In the genomic region with DNA sequence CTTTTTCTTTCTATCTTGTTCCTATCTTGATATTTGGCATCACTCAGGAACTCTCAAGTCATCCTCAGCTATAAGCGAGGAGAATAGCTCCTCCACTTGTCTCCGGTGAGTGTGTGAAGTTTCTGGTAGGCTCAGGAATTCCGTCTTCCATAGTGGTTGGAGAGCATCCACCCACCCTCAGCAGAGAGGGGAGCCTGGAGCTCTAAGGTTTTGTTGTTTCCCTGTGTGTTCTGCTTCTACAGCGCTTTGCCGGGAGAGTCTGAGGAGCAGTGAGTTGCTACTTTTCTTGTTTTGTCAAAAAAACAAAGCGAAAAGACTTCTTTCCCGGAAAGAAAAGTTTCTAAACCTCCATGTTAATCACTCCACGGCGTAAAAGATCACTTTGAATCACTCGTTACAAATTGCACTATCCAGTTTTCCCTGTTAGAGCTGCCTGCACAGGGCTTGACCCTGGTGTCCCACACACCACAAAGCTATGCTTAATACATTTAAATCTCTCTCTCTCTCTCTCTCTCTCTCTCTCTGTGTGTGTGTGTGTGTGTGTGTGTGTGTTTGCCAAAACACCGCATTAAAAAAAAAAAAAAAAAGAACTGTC, we compare ENCODE assay signal across 8 mouse cellular contexts. TPM values are rescaled to one million over a fixed set of nuclear protein-coding genes. Genes with fewer than 3 reads are reported as not detected.
DNase-seq lines count a peak whose midpoint lies in the region; ATAC-seq lines count a peak whose summit lies in the region.

No protein-coding gene starts in this region.

- H3K27ac ChIP-seq in embryonic facial prominence, embryonic 11.5 days (replicated peaks; ENCODE audit: low read depth, low read length), result no peak overlapping the region
- H3K27ac ChIP-seq in neural tube, embryonic 11.5 days (ENCODE audit: low read depth, low read length), result no peak overlapping the region

- ATAC-seq in embryonic facial prominence, embryonic 11.5 days (replicated peaks; ENCODE audit: insufficient number of reproducible peaks, low FRiP score, low TSS enrichment, low read depth), result no peak
- ATAC-seq in neural tube, embryonic 11.5 days (ENCODE audit: insufficient read depth, low FRiP score, low TSS enrichment), result no peak

- peak overlapping the region; percentile 61 for H3K4me3 ChIP-seq in embryonic facial prominence, embryonic 11.5 days (ENCODE audit: low read depth, low read length)
- H3K4me3 ChIP-seq in neural tube, embryonic 11.5 days (ENCODE audit: low read depth, low read length), result peak overlapping the region; percentile 71

- no peaks in the 10 kb centered on the region for H3K4me1 ChIP-seq in embryonic facial prominence, embryonic 11.5 days (ENCODE audit: control insufficient read depth, insufficient read depth, low read length)
- H3K4me1 ChIP-seq in neural tube, embryonic 11.5 days (ENCODE audit: control insufficient read depth, insufficient read depth, low read length), result no peaks in the 10 kb centered on the region

- H3K4me2 ChIP-seq in embryonic facial prominence, embryonic 11.5 days (ENCODE audit: low read depth, low read length), result peak overlapping the region; percentile 95
- peak overlapping the region; percentile 74 for H3K4me2 ChIP-seq in neural tube, embryonic 11.5 days (ENCODE audit: low read depth)

- intact Hi-C loops in heart, postnatal 14 days (cut with DNase I), result loop anchor here (2.0 to 10.0 kb wide), 2 partner anchors 193 to 397 kb away; no protein-coding TSS in a partner anchor

- no peaks in the 10 kb centered on the region for H3K9me3 ChIP-seq in embryonic facial prominence, embryonic 11.5 days (replicated peaks; ENCODE audit: control insufficient read depth, low read length)
- H3K9me3 ChIP-seq in neural tube, embryonic 11.5 days (ENCODE audit: control insufficient read depth, low read length), result no peaks in the 10 kb centered on the region

- H3K9ac ChIP-seq in embryonic facial prominence, embryonic 11.5 days (replicated peaks; ENCODE audit: low read length), result peak overlapping the region; percentile 32; the same call in 1 of the 2 replicates
- peak overlapping the region; percentile 89 for H3K9ac ChIP-seq in neural tube, embryonic 11.5 days (ENCODE audit: low read length)

- 6% methylated on average over 11 of the region's 11 CpGs for WGBS in embryonic facial prominence, embryonic 11.5 days
- WGBS in neural tube, embryonic 11.5 days, result 9% methylated on average over 10 of the region's 11 CpGs

- H3K27me3 ChIP-seq in embryonic facial prominence, embryonic 11.5 days (ENCODE audit: control insufficient read depth, insufficient read depth, low read length), result no peaks in the 10 kb centered on the region
- no peaks in the 10 kb centered on the region for H3K27me3 ChIP-seq in neural tube, embryonic 11.5 days (ENCODE audit: control insufficient read depth, insufficient read depth, low read length)

- DNase-seq in kidney, adult 9 months, result peak; percentile 4
- DNase-seq in kidney, adult 11 months, result no peak
- peak; percentile 36 for DNase-seq in embryonic facial prominence, embryonic 11.5 days (ENCODE audit: low spot score)
- peak; percentile 3 to 19 for DNase-seq in heart, postnatal 14 days
- peak; percentile 10 to 23 for DNase-seq in left cerebral cortex, adult 8-10 months (ENCODE audit: low spot score in 2 of 2)
- DNase-seq in neural tube, embryonic 11.5 days (ENCODE audit: low spot score), result peak; percentile 35
- DNase-seq in thymus, adult 18-20 months, result no peak
- DNase-seq in thymus, postnatal 10 days (ENCODE audit: low spot score in 2 of 2), result no peak

- no peaks in the 10 kb centered on the region for H3K36me3 ChIP-seq in embryonic facial prominence, embryonic 11.5 days (replicated peaks; ENCODE audit: control insufficient read depth, insufficient read depth, low read depth, low read length)
- H3K36me3 ChIP-seq in neural tube, embryonic 11.5 days (ENCODE audit: control insufficient read depth, insufficient read depth, low read length), result no peaks in the 10 kb centered on the region

RNA-seq across cellular contexts. Expression of gene Thsd7a, which starts 1.3 kb away (rescaled TPM):
- polyA plus RNA-seq in embryonic facial prominence, embryonic 11.5 days (2014; fragmentation: Nextera tagmentation; extraction: Ambion mirVana), result 4.9 and 5.5 TPM in 2 replicates
- 10 to 100 TPM; 10.7 to 14.6 TPM for total RNA-seq in heart, postnatal 14 days (2021)
- 10 to 100 TPM; 35.9 to 41.1 (median 38.0) TPM for total RNA-seq in left cerebral cortex, adult 8-10 months (2022)
- polyA plus RNA-seq in neural tube, embryonic 11.5 days (2014; fragmentation: Nextera tagmentation; extraction: Ambion mirVana), result 20.3 and 21.0 TPM in 2 replicates

Comparison
In these comparisons a context has a peak if more than half of its experiments do, and no peak if none do; other contexts are left out.
1. DNase-seq: peak in kidney, adult 9 months (single experiment), embryonic facial prominence, embryonic 11.5 days (single experiment), heart, postnatal 14 days (2 of 2), left cerebral cortex, adult 8-10 months (2 of 2) and neural tube, embryonic 11.5 days (single experiment); none in kidney, adult 11 months (single experiment), thymus, adult 18-20 months (0 of 2) and thymus, postnatal 10 days (0 of 2).